Mouse (Mus musculus) limb, embryonic 15.5 days (tissue): ENCODE results near the gene Gm4952. TPM values are rescaled to one million over a fixed set of nuclear protein-coding genes. Genes with fewer than 3 reads are reported as not detected.
A peak's percentile ranks its signal among the peaks of the same experiment; 100 is the strongest.

ENCODE experiments used
- ATAC-seq: fragments of 200-750 bp; cut with Nextera tagmentation; 2 replicates; pipeline ENCODE4 v1.8.0; 2017; ENCODE audit warnings: low read depth, moderate TSS enrichment; ENCODE audit not compliant: insufficient number of reproducible peaks, low FRiP score, low TSS enrichment
- H3K27ac ChIP-seq: fragments of 300-500 bp; sonication (generic); 2 replicates; pipeline ENCODE4 v1.5.1; 2015; ENCODE audit warnings: moderate library complexity, mild to moderate bottlenecking, inconsistent platforms
- H3K27me3 ChIP-seq: fragments of 300-500 bp; sonication (generic); 2 replicates; pipeline ENCODE4 v1.6.1; 2015; ENCODE audit warnings: inconsistent platforms
- H3K36me3 ChIP-seq: fragments of 300-500 bp; sonication (generic); 2 replicates; pipeline ENCODE4 v1.6.1; 2015; ENCODE audit warnings: inconsistent platforms
- H3K4me1 ChIP-seq: fragments of 300-500 bp; sonication (generic); 2 replicates; pipeline ENCODE4 v1.6.1; 2015; ENCODE audit warnings: inconsistent platforms
- H3K4me2 ChIP-seq: fragments of 300-500 bp; sonication (generic); 2 replicates; pipeline ENCODE4 v1.6.1; 2015; ENCODE audit warnings: mild to moderate bottlenecking, inconsistent platforms
- H3K4me3 ChIP-seq: fragments of 300-500 bp; sonication (generic); 2 replicates; pipeline ENCODE4 v1.5.1; 2015; ENCODE audit warnings: mild to moderate bottlenecking, inconsistent platforms
- H3K9ac ChIP-seq: fragments of 300-500 bp; sonication (generic); 2 replicates; pipeline ENCODE4 v1.6.1; 2015; ENCODE audit warnings: inconsistent platforms
- H3K9me3 ChIP-seq: fragments of 300-500 bp; sonication (generic); 2 replicates; pipeline ENCODE4 v1.6.1; 2016; ENCODE audit warnings: inconsistent platforms
- WGBS: fragments of 180-500 bp; shearing (Covaris S2); methylation state at CpG from one replicate; pipeline ENCODE4 v1.1.7; 2015; 5-methylcytosine and 5-hydroxymethylcytosine counted together
- polyA plus RNA-seq: library from polyadenylated mRNA; unstranded; fragments of >200 nt; fragmentation: Nextera tagmentation; extraction: Ambion mirVana; gene quantifications from 2 replicates; pipeline ENCODE4 v1.2.1, GENCODE M21; 2015

The Gm4952 gene
- polyA plus RNA-seq, 1 experiment from 2014 or later: not detected

DNA sequence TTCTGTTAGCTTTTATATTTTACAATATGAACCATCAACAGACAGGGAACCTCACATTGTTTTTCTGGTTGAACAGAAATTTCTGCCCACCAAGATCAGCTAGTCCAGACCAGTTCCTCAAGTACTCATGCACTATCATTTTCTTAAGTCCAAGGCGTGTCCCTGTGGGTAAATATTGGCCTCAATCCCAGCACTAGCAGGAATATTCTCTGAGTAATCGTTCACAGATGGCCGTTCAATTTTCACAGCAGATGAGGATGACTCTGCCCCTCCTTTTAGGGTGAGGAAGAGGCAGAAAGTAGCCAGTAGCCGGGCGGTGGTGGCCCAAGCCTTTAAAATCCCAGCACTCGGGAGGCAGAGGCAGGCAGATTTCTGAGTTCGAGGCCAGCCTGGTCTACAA, 24.7 kb upstream of the Gm4952 start:
- Histone ChIP-seq H3K27ac (peak overlapping the region; percentile 22), H3K4me3 (peak overlapping the region; percentile 41; the same call in 1 of the 2 replicates), H3K36me3 (peaks cover 12% of the 10 kb centered on the region; the same call in 1 of the 2 replicates), H3K27me3 (no peaks in the 10 kb centered on the region), H3K9ac (no peak overlapping the region), H3K4me2 (0 out of 2 replicates have a peak overlapping the region, but pooled peaks have one; percentile 55), H3K9me3 (no peaks in the 10 kb centered on the region), H3K4me1 (peaks cover 15% of the 10 kb centered on the region)
- WGBS: 65% methylated on average over 7 of the region's 7 CpGs
- ATAC-seq: no peak

DNA sequence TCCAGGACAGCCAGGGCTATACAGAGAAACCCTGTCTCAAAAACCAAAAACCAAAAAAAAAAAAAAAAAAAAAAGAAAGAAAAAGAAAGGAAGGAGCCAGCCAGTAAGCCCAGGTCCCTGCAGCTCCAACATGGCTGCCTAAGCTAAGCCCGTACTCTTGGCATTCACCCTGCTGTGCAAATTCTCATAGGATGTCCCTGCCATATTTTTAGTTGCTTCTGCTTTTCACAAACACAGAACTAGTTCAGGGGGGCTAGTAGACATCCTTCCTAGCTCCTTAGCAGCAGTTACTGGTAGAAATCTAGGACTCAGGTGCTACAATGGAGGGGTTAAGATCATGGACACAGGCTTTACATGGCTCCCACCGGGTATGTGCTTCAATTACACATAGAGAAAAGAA, 24.3 kb upstream of the Gm4952 start:
- 75% methylated on average over 2 of the region's 2 CpGs for WGBS
- H3K4me2 ChIP-seq: no peak overlapping the region

DNA sequence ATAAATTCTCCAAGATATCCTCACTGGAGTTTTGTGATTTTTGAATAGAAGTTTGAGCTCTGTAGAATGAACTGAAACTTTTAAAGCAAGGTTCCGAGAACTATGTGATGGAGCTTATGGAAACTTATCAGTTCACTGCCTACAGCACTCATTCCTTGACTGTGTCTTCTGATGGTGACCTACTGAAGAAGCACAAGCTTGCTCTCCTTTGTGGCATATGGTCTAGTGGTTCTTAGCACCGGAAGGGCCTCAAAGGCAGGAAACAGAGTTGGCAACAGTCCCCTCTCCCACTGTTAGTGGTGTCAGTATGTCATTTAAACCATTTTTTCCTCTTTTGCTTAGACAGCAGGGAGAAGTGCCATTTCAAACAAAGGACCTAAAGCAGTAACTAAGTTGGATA, 23.1 kb upstream of the Gm4952 start:
- Histone ChIP-seq H3K4me2 (no peak overlapping the region), H3K27me3 (no peaks in the 10 kb centered on the region), H3K9me3 (no peaks in the 10 kb centered on the region), H3K27ac (no peak overlapping the region), H3K36me3 (peaks cover 12% of the 10 kb centered on the region; the same call in 1 of the 2 replicates), H3K4me1 (peaks cover 15% of the 10 kb centered on the region), H3K4me3 (no peak overlapping the region), H3K9ac (no peak overlapping the region)
- no peak for ATAC-seq
- WGBS: 86% methylated on average over 2 of the region's 2 CpGs

More for the DNA sequence above, 24.3 kb upstream of the Gm4952 start:
- no peak overlapping the region for H3K4me3 ChIP-seq
- peaks cover 15% of the 10 kb centered on the region for H3K4me1 ChIP-seq
- no peaks in the 10 kb centered on the region for H3K27me3 ChIP-seq
- H3K9me3 ChIP-seq: no peaks in the 10 kb centered on the region
- H3K36me3 ChIP-seq: peaks cover 12% of the 10 kb centered on the region; the same call in 1 of the 2 replicates
- ATAC-seq: no peak
- no peak overlapping the region for H3K9ac ChIP-seq
- H3K27ac ChIP-seq: no peak overlapping the region

DNA sequence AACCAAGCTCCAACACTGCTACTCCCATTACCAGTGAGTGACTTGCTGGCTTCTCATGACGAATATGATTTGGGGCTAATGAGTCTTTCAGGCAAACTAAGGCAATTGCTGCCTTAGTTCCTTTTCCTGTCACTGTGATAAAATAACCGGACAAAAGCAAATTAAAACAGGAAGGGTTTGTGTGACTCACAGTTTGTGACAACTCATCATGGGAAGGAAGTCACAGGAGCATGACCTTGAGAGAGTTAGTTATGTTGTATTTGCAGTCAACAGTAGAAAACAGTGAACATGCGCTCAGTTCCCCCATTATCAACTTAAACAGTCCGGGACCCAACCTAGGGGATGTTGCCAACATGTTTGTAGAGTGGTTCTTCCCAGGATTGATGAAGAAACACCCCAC, 14.5 kb upstream of the Gm4952 start:
- 0 out of 2 replicates have a peak, but pooled peaks cover 3% of the 10 kb centered on the region for H3K36me3 ChIP-seq
- no peaks in the 10 kb centered on the region for H3K9me3 ChIP-seq
- no peak overlapping the region for H3K4me3 ChIP-seq
- H3K4me1 ChIP-seq: no peaks in the 10 kb centered on the region
- no peak overlapping the region for H3K9ac ChIP-seq
- H3K4me2 ChIP-seq: no peak overlapping the region
- H3K27ac ChIP-seq: no peak overlapping the region
- no peaks in the 10 kb centered on the region for H3K27me3 ChIP-seq
- ATAC-seq: no peak
- WGBS: 76% methylated on average over 4 of the region's 4 CpGs

DNA sequence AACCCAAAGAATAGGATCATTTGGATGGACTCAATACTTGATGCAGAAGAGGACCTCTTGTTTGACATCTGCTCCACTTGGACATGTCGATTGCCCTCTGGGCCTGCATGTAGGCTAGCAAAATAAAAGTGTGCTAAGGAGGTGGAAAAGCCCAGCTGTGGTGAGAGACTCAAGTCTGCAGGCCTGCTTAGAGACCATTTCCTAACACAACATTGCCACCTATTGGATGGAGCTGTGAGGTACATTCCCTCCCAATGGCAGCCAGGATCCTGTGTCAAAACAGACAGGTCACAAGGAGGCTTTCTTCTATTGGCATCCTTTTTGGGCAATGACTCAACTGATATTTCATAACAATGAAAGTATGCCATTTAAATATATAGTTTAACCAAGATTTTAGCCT, 7.9 kb upstream of the Gm4952 start:
- Histone ChIP-seq H3K9me3 (no peaks in the 10 kb centered on the region), H3K4me2 (no peak overlapping the region), H3K36me3 (0 out of 2 replicates have a peak, but pooled peaks cover 3% of the 10 kb centered on the region), H3K27me3 (no peaks in the 10 kb centered on the region), H3K4me1 (peaks cover 6% of the 10 kb centered on the region), H3K9ac (no peak overlapping the region), H3K27ac (no peak overlapping the region), H3K4me3 (no peak overlapping the region)
- ATAC-seq: 0 out of 2 replicates have a peak, but pooled peaks have one; percentile 43
- 14% methylated on average over 1 of the region's 1 CpGs for WGBS

DNA sequence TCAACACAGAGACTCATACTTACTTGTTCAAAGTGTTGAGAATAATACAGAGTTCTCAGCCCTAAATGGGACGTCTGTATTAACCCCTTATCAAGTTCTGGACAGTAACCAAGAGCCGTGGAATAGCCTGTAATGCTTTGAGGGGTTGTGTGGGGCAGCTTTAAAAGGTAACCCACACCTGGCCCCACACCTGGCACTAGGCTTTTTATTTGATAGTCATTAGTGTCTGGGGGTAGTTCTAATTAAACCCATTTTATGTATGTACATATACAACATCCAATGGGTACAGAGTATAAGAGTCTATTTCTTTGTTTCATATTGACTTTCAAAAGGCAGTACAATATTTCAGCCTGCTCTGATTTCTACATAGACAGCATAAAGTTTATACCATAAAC, 4.6 kb upstream of the Gm4952 start:
- Histone ChIP-seq H3K36me3 (no peaks in the 10 kb centered on the region), H3K4me3 (peak overlapping the region; percentile 66), H3K27me3 (no peaks in the 10 kb centered on the region), H3K27ac (no peak overlapping the region), H3K9me3 (no peaks in the 10 kb centered on the region), H3K4me2 (peak overlapping the region; percentile 99), H3K9ac (no peak overlapping the region), H3K4me1 (peaks cover 8% of the 10 kb centered on the region)
- ATAC-seq: no peak
- whole genome bisulfite sequencing: 34% methylated on average over 2 of the region's 2 CpGs

DNA sequence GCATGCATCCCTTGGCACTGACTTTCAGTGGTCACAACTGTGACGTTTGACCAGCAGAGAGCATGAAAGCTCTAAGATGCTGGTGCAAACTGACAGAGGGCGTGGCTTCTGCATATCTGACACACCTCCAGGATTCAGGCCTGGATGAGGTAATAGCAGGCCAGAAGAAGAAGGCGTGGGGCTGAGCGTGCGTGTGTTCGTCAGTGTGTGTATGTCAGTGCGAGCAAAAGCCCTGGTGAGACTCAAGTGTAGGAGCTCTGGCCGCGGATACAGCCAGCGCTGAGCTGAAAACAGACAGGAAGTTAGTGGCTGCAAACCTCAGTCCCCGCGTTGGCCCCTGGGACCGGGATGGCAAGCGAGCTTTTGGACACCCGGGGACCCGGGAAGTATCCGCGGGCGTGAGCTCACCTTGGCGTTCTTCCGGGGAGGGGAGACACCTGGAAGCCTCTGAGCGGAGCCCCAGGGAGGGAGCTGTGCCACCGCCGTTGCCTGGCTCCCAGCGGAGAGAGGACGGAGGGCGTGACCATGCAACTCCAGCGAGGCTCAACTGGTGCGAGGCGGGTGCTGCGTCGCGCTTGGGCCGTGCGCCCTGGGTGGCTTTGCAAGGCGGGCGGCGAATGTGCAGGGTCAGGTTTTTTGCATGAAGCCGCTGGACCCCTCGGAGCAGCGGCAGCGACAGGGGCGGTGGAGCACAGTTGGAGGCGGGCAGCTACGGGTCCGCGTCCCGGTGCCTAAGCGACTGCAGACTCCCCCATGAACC, 4.1 kb upstream of the Gm4952 start:
- H3K9me3 ChIP-seq: no peaks in the 10 kb centered on the region
- peak overlapping the region; percentile 66 for H3K4me3 ChIP-seq
- H3K9ac ChIP-seq: peak overlapping the region; percentile 58
- H3K4me2 ChIP-seq: peak overlapping the region; percentile 99
- H3K4me1 ChIP-seq: peaks cover 8% of the 10 kb centered on the region
- ATAC-seq: peak; percentile 64
- no peaks in the 10 kb centered on the region for H3K36me3 ChIP-seq
- peak overlapping the region; percentile 61 for H3K27ac ChIP-seq
- no peaks in the 10 kb centered on the region for H3K27me3 ChIP-seq
- WGBS: 0% methylated on average over 49 of the region's 49 CpGs

DNA sequence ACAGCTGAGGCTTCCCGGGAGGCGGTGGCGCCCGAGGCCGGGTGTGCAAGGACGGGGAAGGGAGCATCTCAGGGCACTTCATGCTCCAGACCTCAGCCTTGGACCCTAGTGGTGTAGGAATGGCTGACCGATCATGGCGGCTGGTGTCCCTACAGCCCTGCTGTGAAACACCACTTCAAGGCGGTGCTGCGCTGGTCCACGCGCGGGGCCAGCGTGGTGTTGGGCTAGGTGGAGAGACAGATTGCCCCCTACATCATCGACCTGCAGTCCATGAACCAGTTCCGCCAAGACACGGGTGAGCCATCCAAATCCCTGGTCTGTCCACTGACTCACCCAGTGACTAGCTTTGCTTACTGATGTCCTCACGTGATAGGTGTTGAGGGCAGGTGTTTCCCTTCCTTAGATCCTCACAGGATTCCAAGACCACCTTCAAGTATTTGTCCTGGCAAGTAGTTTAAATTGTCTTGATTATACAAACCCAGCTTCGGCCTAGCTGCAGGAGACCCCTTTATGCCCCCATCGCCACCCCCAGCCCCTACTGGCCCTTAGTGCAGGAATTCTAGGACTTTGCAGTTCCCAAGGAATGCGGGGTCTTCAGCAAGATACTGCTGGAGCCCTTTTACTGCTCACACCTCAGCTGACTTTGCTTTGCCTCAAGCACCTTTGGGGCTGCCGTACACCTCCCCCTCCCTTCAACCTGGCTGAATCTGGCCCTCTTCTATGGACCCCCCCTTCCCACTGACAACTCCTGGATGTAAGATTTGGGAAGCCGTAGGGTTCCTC, 3.3 kb upstream of the Gm4952 start:
- H3K27me3 ChIP-seq: no peaks in the 10 kb centered on the region
- H3K4me3 ChIP-seq: peak overlapping the region; percentile 66
- H3K27ac ChIP-seq: peak overlapping the region; percentile 61; the same call in 1 of the 2 replicates
- H3K9me3 ChIP-seq: no peaks in the 10 kb centered on the region
- no peaks in the 10 kb centered on the region for H3K36me3 ChIP-seq
- 14% methylated on average over 22 of the region's 23 CpGs for WGBS
- peak overlapping the region; percentile 58 for H3K9ac ChIP-seq
- H3K4me2 ChIP-seq: peak overlapping the region; percentile 99
- ATAC-seq: peak; percentile 63; the same call in 1 of the 2 replicates
- peaks cover 8% of the 10 kb centered on the region for H3K4me1 ChIP-seq

DNA sequence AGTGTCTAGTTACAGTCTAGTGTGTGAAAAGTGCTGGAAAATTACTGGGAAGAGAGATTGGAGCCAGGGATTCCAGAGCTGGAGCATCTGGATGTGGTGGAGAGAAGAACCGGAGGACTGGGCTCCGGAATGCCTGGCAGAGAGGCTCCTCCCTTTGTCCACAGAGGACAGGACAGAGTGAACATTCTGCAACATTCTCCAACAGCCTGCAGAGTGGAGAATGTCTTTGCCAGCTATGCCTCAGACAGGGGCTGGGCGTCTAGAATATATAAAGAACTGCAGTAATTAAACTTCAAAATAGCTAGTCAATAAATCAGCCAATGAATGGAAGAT, 2.7 kb upstream of the Gm4952 start:
- WGBS: 37% methylated on average over 3 of the region's 3 CpGs
- Histone ChIP-seq H3K27ac (no peak overlapping the region), H3K9ac (no peak overlapping the region), H3K4me1 (peaks cover 8% of the 10 kb centered on the region), H3K4me3 (peak overlapping the region; percentile 66), H3K36me3 (no peaks in the 10 kb centered on the region), H3K9me3 (no peaks in the 10 kb centered on the region), H3K4me2 (peak overlapping the region; percentile 99), H3K27me3 (no peaks in the 10 kb centered on the region)
- ATAC-seq: no peak

DNA sequence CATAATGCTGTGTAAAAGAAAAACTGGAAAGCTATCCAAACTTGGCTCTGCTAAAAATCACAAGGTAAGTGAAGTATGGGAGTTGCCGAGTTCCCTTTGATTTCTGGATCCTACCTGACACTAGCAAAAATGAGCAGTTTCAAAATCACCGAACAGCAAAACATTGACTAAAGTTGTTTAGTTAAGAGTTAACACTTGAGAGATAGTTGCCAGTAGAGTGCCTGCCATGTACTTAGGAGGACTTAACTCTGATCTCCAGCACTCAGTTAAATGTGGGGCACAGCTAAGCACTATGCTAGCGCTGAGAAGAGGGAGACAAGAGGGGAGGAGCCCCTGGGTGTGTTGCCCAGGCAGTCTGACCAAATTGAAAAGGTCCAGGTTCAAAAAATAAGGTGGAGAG, 1.1 kb upstream of the Gm4952 start:
- no peak for ATAC-seq

DNA sequence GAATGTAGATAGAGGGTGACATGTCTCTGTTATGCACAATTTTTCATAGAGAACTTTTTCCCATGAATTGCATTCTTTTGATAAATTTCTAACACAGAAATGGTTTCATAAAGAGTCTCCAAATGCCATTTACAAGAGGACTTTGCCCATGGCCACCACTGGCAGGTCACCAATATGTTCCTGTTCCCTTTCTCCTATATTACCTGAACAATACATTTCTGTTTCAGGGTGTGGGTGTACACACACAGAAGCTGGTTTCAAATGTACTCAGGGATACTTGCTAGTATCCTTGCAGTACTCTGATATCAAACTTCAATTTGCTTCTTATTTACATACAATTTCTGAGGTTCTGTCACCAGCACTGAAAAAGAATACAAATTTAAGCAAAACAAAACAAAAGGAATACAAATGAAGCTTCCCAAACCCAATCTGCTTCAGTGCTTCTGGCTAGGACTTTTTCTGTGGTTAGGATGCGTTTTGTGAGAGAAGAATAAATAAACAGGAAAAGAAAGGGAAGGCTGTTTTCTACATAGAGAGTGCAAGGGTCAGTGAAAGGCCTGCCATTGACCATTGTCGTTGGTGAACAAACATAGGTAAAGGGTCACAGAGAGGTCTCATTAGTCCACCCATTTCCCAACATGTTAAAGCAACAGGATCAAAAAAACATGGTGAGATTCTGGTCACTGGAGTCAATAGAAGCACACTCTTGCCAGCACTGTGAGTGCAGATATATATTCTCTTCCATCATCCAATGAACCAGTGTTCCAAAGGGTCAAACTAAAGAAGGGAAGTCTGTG, 1.1 kb downstream of the Gm4952 start:
- Histone ChIP-seq H3K4me3 (no peak overlapping the region), H3K9me3 (no peaks in the 10 kb centered on the region), H3K4me2 (no peak overlapping the region), H3K27ac (no peak overlapping the region), H3K9ac (no peak overlapping the region), H3K4me1 (peaks cover 8% of the 10 kb centered on the region), H3K27me3 (no peaks in the 10 kb centered on the region), H3K36me3 (no peaks in the 10 kb centered on the region)
- 41% methylated on average over 2 of the region's 2 CpGs for WGBS
- no peak for ATAC-seq

More for the DNA sequence above, 1.1 kb upstream of the Gm4952 start:
- H3K27me3 ChIP-seq: no peaks in the 10 kb centered on the region
- peaks cover 8% of the 10 kb centered on the region for H3K4me1 ChIP-seq
- no peak overlapping the region for H3K4me2 ChIP-seq
- no peak overlapping the region for H3K9ac ChIP-seq
- H3K27ac ChIP-seq: no peak overlapping the region
- WGBS: 59% methylated on average over 3 of the region's 3 CpGs
- no peak overlapping the region for H3K4me3 ChIP-seq
- no peaks in the 10 kb centered on the region for H3K36me3 ChIP-seq
- no peaks in the 10 kb centered on the region for H3K9me3 ChIP-seq
